Mouse (Mus musculus) lung, adult 2 months (tissue): ENCODE measurements around the gene Slc7a9. TPM values are rescaled to one million over a fixed set of nuclear protein-coding genes. Genes with fewer than 3 reads are reported as not detected.

Experiments used
- DNase-seq: peaks from one replicate; pipeline ENCODE4 v3.0.0; 2022
- H3K4me1 ChIP-seq: fragments of 200-500 bp; 2 replicates; pipeline ENCODE4 v1.6.1; 2011; ENCODE audit warnings: low read length; ENCODE audit not compliant: control insufficient read depth, insufficient read depth
- H3K4me3 ChIP-seq: fragments of 200-500 bp; replicated peaks from 2 replicates; pipeline ENCODE3; 2011; ENCODE audit warnings: low read depth, mild to moderate bottlenecking, control low read depth, low read length; ENCODE audit errors: extremely low read depth
- CTCF ChIP-seq: fragments of 200-500 bp; IDR thresholded peaks from 2 replicates; pipeline ENCODE4 v1.5.1; 2011; ENCODE audit warnings: mild to moderate bottlenecking, low read length, control low read depth; ENCODE audit not compliant: insufficient read depth
- POLR2A ChIP-seq: fragments of 200-500 bp; IDR thresholded peaks from 2 replicates; pipeline ENCODE4 v1.6.1; 2011; ENCODE audit warnings: low read depth, mild to moderate bottlenecking, control low read depth, low read length, borderline replicate concordance; ENCODE audit errors: extremely low read depth
- WGBS: fragments of 180-500 bp; shearing (Covaris S2); methylation state at CpG from one replicate; pipeline ENCODE4 v1.1.7; 2018; 5-methylcytosine and 5-hydroxymethylcytosine counted together
- polyA plus RNA-seq: library from polyadenylated mRNA; depleted of rRNA; stranded (reverse); fragments of >200 nt; gene quantifications from 2 replicates; pipeline ENCODE4 v1.2.3, GENCODE M21; 2012; rRNA removed

Gene Slc7a9
- polyA plus RNA-seq, 1 experiment = 0.06 TPM

GRCm38 (mm10) chr7:35497516-35497915 is 48.9 kb downstream of the Slc7a9 start:
- TF ChIP-seq POLR2A (no peak), CTCF (no peak)
- Histone ChIP-seq H3K4me3 (no peak overlapping the region), H3K4me1 (no peaks in the 10 kb centered on the region)
- no peak for DNase-seq
- whole genome bisulfite sequencing = 94% methylated on average over 2 of the region's 2 CpGs

- no peak for DNase-seq
- H3K4me1 ChIP-seq = no peaks in the 10 kb centered on the region
- 20% methylated on average over 4 of the region's 4 CpGs for WGBS
- no peak overlapping the region for H3K4me3 ChIP-seq
- peak; percentile 4; the same call in 1 of the 2 replicates for TF ChIP-seq CTCF
- TF ChIP-seq POLR2A = no peak
Measured at GRCm38 (mm10) chr7:35501995-35502394, 53.4 kb downstream of the Slc7a9 start.

Other genes with a start within 250 kb of the Slc7a9 start
- 10.1 and 12.3 TPM in 2 replicates for gene Lrp3, start 233.3 kb upstream of the Slc7a9 start, polyA plus RNA-seq
- gene Gpatch1, start 130.4 kb upstream of the Slc7a9 start, polyA plus RNA-seq = 4.9 and 5.7 TPM in 2 replicates
- 7.5 and 11.0 TPM in 2 replicates for gene Rhpn2, start 114.6 kb upstream of the Slc7a9 start, polyA plus RNA-seq
- 2.7 and 4.0 TPM in 2 replicates for gene Faap24, start 52.0 kb upstream of the Slc7a9 start, polyA plus RNA-seq
- gene Cep89, start 51.8 kb upstream of the Slc7a9 start, polyA plus RNA-seq = 9.0 and 15.6 TPM in 2 replicates
- 0.04 and 0.06 TPM in 2 replicates for gene Tdrd12, start 88.9 kb downstream of the Slc7a9 start, polyA plus RNA-seq
- gene Nudt19, start 107.5 kb downstream of the Slc7a9 start, polyA plus RNA-seq = 20.6 and 22.3 TPM in 2 replicates
- 0.06 and 0.11 TPM in 2 replicates for gene Rgs9bp, start 136.8 kb downstream of the Slc7a9 start, polyA plus RNA-seq
- 23.4 and 28.7 TPM in 2 replicates for gene Ankrd27, start 137.4 kb downstream of the Slc7a9 start, polyA plus RNA-seq
- gene Pdcd5, start 198.7 kb downstream of the Slc7a9 start, polyA plus RNA-seq = 33.1 and 45.9 TPM in 2 replicates